Mouse (Mus musculus): ENCODE results near the gene Asic2. TPM values are rescaled to one million over a fixed set of nuclear protein-coding genes. Genes with fewer than 3 reads are reported as not detected.

Asic2 gene
- total and polyA plus RNA-seq, 3 experiments = not detected

GRCm38 (mm10) chr11:81223361-81223760 lies 744.9 kb downstream of the Asic2 start:
- DNase-seq (ENCODE audit: low read depth, low spot score) = no peak
- TF ChIP-seq BHLHE40 (IDR thresholded peaks at IDR 0.05; ENCODE audit: borderline replicate concordance, low read depth, low read length) (no peak), POLR2AphosphoS2 (IDR thresholded peaks at IDR 0.05; ENCODE audit: low read length) (no peak), ZMIZ1 (IDR thresholded peaks at IDR 0.05; ENCODE audit: low read depth, low read length) (no peak), KAT2A (conservative IDR thresholded peaks at IDR 0.05; ENCODE audit: low read depth, low read length) (no peak), ZNF384 (IDR thresholded peaks at IDR 0.05; ENCODE audit: low read depth, low read length) (no peak), ELF1 (IDR thresholded peaks at IDR 0.05; ENCODE audit: low read depth, low read length) (no peak), SMC3 (IDR thresholded peaks at IDR 0.05; ENCODE audit: low read depth, low read length) (no peak), ZKSCAN1 (IDR thresholded peaks at IDR 0.05; ENCODE audit: low read depth, low read length) (no peak), SIN3A (IDR thresholded peaks at IDR 0.05; ENCODE audit: low read length) (no peak), CHD1 (IDR thresholded peaks at IDR 0.05; ENCODE audit: low read depth, low read length) (no peak), TBP (IDR thresholded peaks at IDR 0.05; ENCODE audit: low read depth, low read length) (no peak), MAX (IDR thresholded peaks at IDR 0.05; ENCODE audit: low read length) (no peak), RAD21 (IDR thresholded peaks at IDR 0.05; ENCODE audit: low read depth, low read length) (no peak), GATA1 (IDR thresholded peaks at IDR 0.05; ENCODE audit: low read depth, low read length) (no peak), GABPA (IDR thresholded peaks at IDR 0.05; ENCODE audit: low read depth, low read length) (no peak), NELFE (IDR thresholded peaks at IDR 0.05; ENCODE audit: low read depth, low read length) (no peak), ETS1 (IDR thresholded peaks at IDR 0.05; ENCODE audit: low read depth, low read length) (no peak), MYC (IDR thresholded peaks at IDR 0.05; ENCODE audit: low read depth, low read length) (no peak), RCOR1 (IDR thresholded peaks at IDR 0.05; ENCODE audit: low read depth, low read length) (no peak), TCF12 (IDR thresholded peaks at IDR 0.05; ENCODE audit: low read depth, low read length) (no peak)
- Histone ChIP-seq H3K27me3 (ENCODE audit: control insufficient read depth in 1 of 2, insufficient read depth in 2 of 2, low read length in 2 of 2) (no peaks in the 10 kb centered on the region), H3K36me3 (ENCODE audit: control insufficient read depth in 1 of 2, insufficient read depth in 2 of 2, low read length in 2 of 2) (no peaks in the 10 kb centered on the region), H3K4me3 (ENCODE audit: control insufficient read depth in 1 of 2, insufficient read depth in 1 of 2, low read depth in 2 of 2, low read length in 2 of 2) (no peak overlapping the region), H3K27ac (ENCODE audit: control insufficient read depth, low read depth, low read length) (no peak overlapping the region), H3K9me3 (replicated peaks; ENCODE audit: insufficient read depth, low read length) (no peaks in the 10 kb centered on the region; the same call in 1 of the 2 replicates), H3K4me1 (ENCODE audit: control insufficient read depth in 1 of 2, insufficient read depth in 2 of 2, low read length in 2 of 2) (no peaks in the 10 kb centered on the region), H3K79me2 (ENCODE audit: control insufficient read depth, insufficient read depth, low read length, poor library complexity) (no peaks in the 10 kb centered on the region), H3K9ac (ENCODE audit: control insufficient read depth, low read depth, low read length, poor library complexity, severe bottlenecking) (no peak overlapping the region)

GRCm38 (mm10) chr11:81220786-81221185 lies 747.5 kb downstream of the Asic2 start:
- DNase-seq (ENCODE audit: low read depth, low spot score) = no peak
- Histone ChIP-seq H3K4me1 (ENCODE audit: control insufficient read depth in 1 of 2, insufficient read depth in 2 of 2, low read length in 2 of 2) (no peaks in the 10 kb centered on the region), H3K27ac (ENCODE audit: control insufficient read depth, low read depth, low read length) (no peak overlapping the region), H3K36me3 (ENCODE audit: control insufficient read depth in 1 of 2, insufficient read depth in 2 of 2, low read length in 2 of 2) (no peaks in the 10 kb centered on the region), H3K9me3 (replicated peaks; ENCODE audit: insufficient read depth, low read length) (no peaks in the 10 kb centered on the region; the same call in 1 of the 2 replicates), H3K9ac (ENCODE audit: control insufficient read depth, low read depth, low read length, poor library complexity, severe bottlenecking) (no peak overlapping the region), H3K79me2 (ENCODE audit: control insufficient read depth, insufficient read depth, low read length, poor library complexity) (no peaks in the 10 kb centered on the region), H3K27me3 (ENCODE audit: control insufficient read depth in 1 of 2, insufficient read depth in 2 of 2, low read length in 2 of 2) (no peaks in the 10 kb centered on the region), H3K4me3 (ENCODE audit: control insufficient read depth in 1 of 2, insufficient read depth in 1 of 2, low read depth in 2 of 2, low read length in 2 of 2) (no peak overlapping the region)
- TF ChIP-seq TAL1 (IDR thresholded peaks at IDR 0.05; ENCODE audit: low read length) (no peak), EP300 (IDR thresholded peaks at IDR 0.05; ENCODE audit: low read depth in 1 of 2, low read length in 2 of 2) (no peak), USF2 (IDR thresholded peaks at IDR 0.05; ENCODE audit: borderline replicate concordance in 1 of 2, insufficient read depth in 1 of 2, low read depth in 1 of 2, low read length in 2 of 2) (no peak), MAZ (IDR thresholded peaks at IDR 0.05; ENCODE audit: low read depth, low read length) (no peak), NELFE (IDR thresholded peaks at IDR 0.05; ENCODE audit: low read depth, low read length) (no peak), MYC (IDR thresholded peaks at IDR 0.05; ENCODE audit: low read depth, low read length) (no peak), MEF2A (IDR thresholded peaks at IDR 0.05; ENCODE audit: extremely low read depth, insufficient replicate concordance, low read depth, low read length, poor library complexity, severe bottlenecking) (no peak), ZNF384 (IDR thresholded peaks at IDR 0.05; ENCODE audit: low read depth, low read length) (no peak), NRF1 (IDR thresholded peaks at IDR 0.05; ENCODE audit: insufficient read depth, low read depth, low read length, poor library complexity, severe bottlenecking) (no peak), RCOR1 (IDR thresholded peaks at IDR 0.05; ENCODE audit: low read depth, low read length) (no peak), MAFK (IDR thresholded peaks at IDR 0.05; ENCODE audit: borderline replicate concordance, low read depth, low read length) (no peak)
